Mouse (Mus musculus) kidney, adult 2 months (tissue): ENCODE measurements around the gene Lpp.

Experiments
- CTCF ChIP-seq: fragments of 200-500 bp; conservative IDR thresholded peaks from 2 replicates; pipeline ENCODE4 v1.5.1; 2011; ENCODE audit warnings: low read depth, mild to moderate bottlenecking, control low read depth, low read length, moderate library complexity, mixed read lengths; ENCODE audit not compliant: insufficient read depth, insufficient read length
- POLR2A ChIP-seq: fragments of 200-500 bp; IDR thresholded peaks from one replicate; pipeline ENCODE4 v1.6.1; 2011; ENCODE audit warnings: low read depth, low read length, control low read depth

- no peak for TF ChIP-seq CTCF
- TF ChIP-seq POLR2A, result no peak
Observed at GRCm38 (mm10) chr16:24431808-24432207, 38.5 kb downstream of the Lpp start.
